ENCODE assay signal across 10 mouse cellular contexts in genomic region chr13:109899442-109900428, GRCm38 (mm10).
DNase-seq lines count a peak whose midpoint lies in the region; ATAC-seq and TF ChIP-seq lines count a peak whose summit lies in the region.
"Had no signal": no experiment of that assay in that cellular context is flagged by ENCODE, and none has a peak within 500 bp of the region (broad histone marks: within the 10 kb centered on the region; RNA-seq: fewer than 3 reads in every experiment).

No protein-coding gene starts in this region.

- H3K4me1 ChIP-seq in forebrain, embryonic 14.5 days (ENCODE audit: control insufficient read depth, insufficient read depth, low read length) = peaks cover 10% of the 10 kb centered on the region
- peaks cover 28% of the 10 kb centered on the region for H3K4me1 ChIP-seq in forebrain, embryonic 10.5 days
- no peaks in the 10 kb centered on the region; the same call in 1 of the 2 replicates for H3K4me1 ChIP-seq in lung, postnatal 0 days (ENCODE audit: insufficient read depth, low read depth, low read length)
- H3K4me1 ChIP-seq in stomach, postnatal 0 days (replicated peaks; ENCODE audit: control insufficient read depth, insufficient read depth) = no peaks in the 10 kb centered on the region
- peaks cover 15% of the 10 kb centered on the region for H3K4me1 ChIP-seq in hindbrain, embryonic 14.5 days (replicated peaks; ENCODE audit: control insufficient read depth, insufficient read depth, low read length)
- H3K4me1 ChIP-seq in forebrain, embryonic 16.5 days (replicated peaks; ENCODE audit: control insufficient read depth, insufficient read depth, low read length) = peaks cover 15% of the 10 kb centered on the region

- no peaks in the 10 kb centered on the region for H3K36me3 ChIP-seq in forebrain, embryonic 14.5 days (ENCODE audit: control insufficient read depth, insufficient read depth, low read length)
- no peaks in the 10 kb centered on the region for H3K36me3 ChIP-seq in forebrain, embryonic 10.5 days (replicated peaks)
- no peaks in the 10 kb centered on the region for H3K36me3 ChIP-seq in lung, postnatal 0 days (ENCODE audit: insufficient read depth, low read length)
- H3K36me3 ChIP-seq in stomach, postnatal 0 days (ENCODE audit: control insufficient read depth, insufficient read depth, low read length) = no peaks in the 10 kb centered on the region
- H3K36me3 ChIP-seq in hindbrain, embryonic 14.5 days (replicated peaks; ENCODE audit: control insufficient read depth, insufficient read depth) = no peaks in the 10 kb centered on the region
- H3K36me3 ChIP-seq in forebrain, embryonic 16.5 days (ENCODE audit: control insufficient read depth, insufficient read depth) = no peaks in the 10 kb centered on the region
- H3K36me3 ChIP-seq: liver, embryonic 15.5 days had no signal

- intact Hi-C loops in heart, postnatal 25 days (cut with DNase I) = loop anchor here (10.0 kb wide), 1 partner anchor 285 kb away; no protein-coding TSS in a partner anchor

- DNase-seq in forebrain, embryonic 14.5 days (ENCODE audit: low spot score) = peak; percentile 44
- DNase-seq in forebrain, embryonic 10.5 days (ENCODE audit: extremely low spot score, low spot score) = no peak
- peak; percentile 56 for DNase-seq in lung, postnatal 0 days (ENCODE audit: low spot score)
- no peak for DNase-seq in lung, postnatal 25 days (ENCODE audit: low spot score)
- peak; percentile 20 for DNase-seq in heart, postnatal 25 days (ENCODE audit: low spot score)
- no peak for DNase-seq in stomach, postnatal 0 days (ENCODE audit: low spot score)
- no peak for DNase-seq in hindbrain, embryonic 14.5 days (ENCODE audit: low spot score)
- DNase-seq: thymus, postnatal 25 days had no signal

- TF ChIP-seq CTCF in lung, postnatal 0 days (IDR thresholded peaks at IDR 0.05) = peak; percentile 10; the same call in 1 of the 2 replicates
- peak; percentile 36 for TF ChIP-seq CTCF in stomach, postnatal 0 days (IDR thresholded peaks at IDR 0.05; ENCODE audit: low read depth)

- no peak overlapping the region for H3K27ac ChIP-seq in forebrain, embryonic 14.5 days (ENCODE audit: low read depth, low read length)
- H3K27ac ChIP-seq in forebrain, embryonic 10.5 days = no peak overlapping the region
- no peak overlapping the region for H3K27ac ChIP-seq in lung, postnatal 0 days (ENCODE audit: low read length)
- H3K27ac ChIP-seq in stomach, postnatal 0 days (replicated peaks) = no peak overlapping the region
- H3K27ac ChIP-seq in hindbrain, embryonic 14.5 days = no peak overlapping the region
- no peak overlapping the region for H3K27ac ChIP-seq in forebrain, embryonic 16.5 days (ENCODE audit: low read length)
- H3K27ac ChIP-seq: liver, embryonic 15.5 days had no signal

- H3K27me3 ChIP-seq in forebrain, embryonic 14.5 days (replicated peaks; ENCODE audit: control insufficient read depth, insufficient read depth, low read length) = no peaks in the 10 kb centered on the region
- H3K27me3 ChIP-seq in forebrain, embryonic 10.5 days (ENCODE audit: poor library complexity, severe bottlenecking) = peaks cover 26% of the 10 kb centered on the region
- H3K27me3 ChIP-seq in lung, postnatal 0 days (replicated peaks; ENCODE audit: insufficient read depth, low read length) = no peaks in the 10 kb centered on the region
- H3K27me3 ChIP-seq in stomach, postnatal 0 days (ENCODE audit: control insufficient read depth, insufficient read depth, low read length) = no peaks in the 10 kb centered on the region
- no peaks in the 10 kb centered on the region for H3K27me3 ChIP-seq in hindbrain, embryonic 14.5 days (ENCODE audit: control insufficient read depth, insufficient read depth, low read length)
- H3K27me3 ChIP-seq in forebrain, embryonic 16.5 days (replicated peaks; ENCODE audit: control insufficient read depth, insufficient read depth, low read length) = no peaks in the 10 kb centered on the region

- H3K9me3 ChIP-seq in forebrain, embryonic 14.5 days (replicated peaks; ENCODE audit: control insufficient read depth, low read length) = no peaks in the 10 kb centered on the region
- no peaks in the 10 kb centered on the region for H3K9me3 ChIP-seq in forebrain, embryonic 10.5 days
- H3K9me3 ChIP-seq in lung, postnatal 0 days (ENCODE audit: low read length) = no peaks in the 10 kb centered on the region
- no peaks in the 10 kb centered on the region for H3K9me3 ChIP-seq in stomach, postnatal 0 days (ENCODE audit: control insufficient read depth, low read length)
- no peaks in the 10 kb centered on the region for H3K9me3 ChIP-seq in hindbrain, embryonic 14.5 days (ENCODE audit: control insufficient read depth, low read length)
- no peaks in the 10 kb centered on the region for H3K9me3 ChIP-seq in forebrain, embryonic 16.5 days (ENCODE audit: control insufficient read depth, low read length)
- H3K9me3 ChIP-seq: liver, embryonic 15.5 days had no signal

- TF ChIP-seq EP300 in lung, postnatal 0 days (IDR thresholded peaks at IDR 0.05) = no peak
- TF ChIP-seq EP300 in stomach, postnatal 0 days (optimal IDR thresholded peaks at IDR 0.05) = no peak

- WGBS in forebrain, embryonic 14.5 days = 76% methylated on average over 14 of the region's 14 CpGs
- 79% methylated on average over 14 of the region's 14 CpGs for WGBS in forebrain, embryonic 10.5 days
- WGBS in lung, postnatal 0 days = 64% methylated on average over 14 of the region's 14 CpGs
- WGBS in stomach, postnatal 0 days = 61% methylated on average over 14 of the region's 14 CpGs
- 77% methylated on average over 14 of the region's 14 CpGs for WGBS in hindbrain, embryonic 14.5 days
- WGBS in forebrain, embryonic 16.5 days = 66% methylated on average over 14 of the region's 14 CpGs

- no peak overlapping the region for H3K9ac ChIP-seq in forebrain, embryonic 14.5 days (ENCODE audit: low read length)
- no peak overlapping the region for H3K9ac ChIP-seq in lung, postnatal 0 days (replicated peaks; ENCODE audit: low read depth)
- H3K9ac ChIP-seq in stomach, postnatal 0 days (ENCODE audit: low read length) = no peak overlapping the region
- H3K9ac ChIP-seq in hindbrain, embryonic 14.5 days = no peak overlapping the region
- H3K9ac ChIP-seq in forebrain, embryonic 16.5 days (replicated peaks; ENCODE audit: low read depth, low read length) = no peak overlapping the region
- H3K9ac ChIP-seq: liver, embryonic 15.5 days had no signal

- no peak overlapping the region for H3K4me3 ChIP-seq in forebrain, embryonic 14.5 days (ENCODE audit: low read depth, low read length)
- H3K4me3 ChIP-seq in forebrain, embryonic 10.5 days = no peak overlapping the region
- H3K4me3 ChIP-seq in lung, postnatal 0 days (ENCODE audit: low read depth, low read length) = no peak overlapping the region
- no peak overlapping the region for H3K4me3 ChIP-seq in stomach, postnatal 0 days (ENCODE audit: low read depth, low read length)
- H3K4me3 ChIP-seq in hindbrain, embryonic 14.5 days (replicated peaks; ENCODE audit: low read length) = no peak overlapping the region
- no peak overlapping the region for H3K4me3 ChIP-seq in forebrain, embryonic 16.5 days (replicated peaks; ENCODE audit: low read length)
- H3K4me3 ChIP-seq: liver, embryonic 15.5 days had no signal

- ATAC-seq in forebrain, embryonic 14.5 days = no peak
- no peak for ATAC-seq in lung, postnatal 0 days
- ATAC-seq in stomach, postnatal 0 days (ENCODE audit: low FRiP score, low TSS enrichment) = no peak
- no peak for ATAC-seq in hindbrain, embryonic 14.5 days (ENCODE audit: low FRiP score)
- ATAC-seq in forebrain, embryonic 16.5 days = no peak

- no peak overlapping the region for H3K4me2 ChIP-seq in forebrain, embryonic 14.5 days (ENCODE audit: low read length)
- no peak overlapping the region for H3K4me2 ChIP-seq in lung, postnatal 0 days (replicated peaks; ENCODE audit: low read depth, low read length)
- H3K4me2 ChIP-seq in stomach, postnatal 0 days (replicated peaks; ENCODE audit: low read depth) = no peak overlapping the region
- no peak overlapping the region for H3K4me2 ChIP-seq in hindbrain, embryonic 14.5 days (replicated peaks)
- H3K4me2 ChIP-seq in forebrain, embryonic 16.5 days (ENCODE audit: low read length) = no peak overlapping the region
- H3K4me2 ChIP-seq: liver, embryonic 15.5 days had no signal

Comparison
In these comparisons a context has a peak if more than half of its experiments do, and no peak if none do; other contexts are left out.
1. DNase-seq: peak in forebrain, embryonic 14.5 days (single experiment), lung, postnatal 0 days (single experiment) and heart, postnatal 25 days (single experiment); none in forebrain, embryonic 10.5 days (single experiment), lung, postnatal 25 days (single experiment), stomach, postnatal 0 days (single experiment) and hindbrain, embryonic 14.5 days (single experiment).